Mouse (Mus musculus) liver, embryonic 15.5 days (tissue): ENCODE measurements around the gene Hbq1b. TPM values are rescaled to one million over a fixed set of nuclear protein-coding genes. Genes with fewer than 3 reads are reported as not detected.

ENCODE experiments used
- ATAC-seq: fragments of 200-750 bp; cut with Nextera tagmentation; 2 replicates; pipeline ENCODE4 v1.8.0; 2017; ENCODE audit warnings: moderate number of reproducible peaks, mild to moderate bottlenecking, moderate library complexity; ENCODE audit not compliant: insufficient read depth
- H3K27ac ChIP-seq: fragments of 300-500 bp; sonication (generic); replicated peaks from 2 replicates; pipeline ENCODE4 v1.5.1; 2015; ENCODE audit warnings: mild to moderate bottlenecking, inconsistent platforms
- H3K27me3 ChIP-seq: fragments of 300-500 bp; sonication (generic); 2 replicates; pipeline ENCODE4 v1.6.1; 2015; ENCODE audit warnings: mild to moderate bottlenecking, inconsistent platforms
- H3K36me3 ChIP-seq: fragments of 300-500 bp; sonication (generic); replicated peaks from 2 replicates; pipeline ENCODE4 v1.6.1; 2015; ENCODE audit warnings: moderate library complexity, mild to moderate bottlenecking, inconsistent platforms
- H3K4me1 ChIP-seq: fragments of 300-500 bp; sonication (generic); replicated peaks from 2 replicates; pipeline ENCODE4 v1.6.1; 2015; ENCODE audit warnings: inconsistent platforms
- H3K4me2 ChIP-seq: fragments of 300-500 bp; sonication (generic); 2 replicates; pipeline ENCODE4 v1.6.1; 2015; ENCODE audit warnings: moderate library complexity, mild to moderate bottlenecking, inconsistent platforms
- H3K4me3 ChIP-seq: fragments of 300-500 bp; sonication (generic); replicated peaks from 2 replicates; pipeline ENCODE4 v1.5.1; 2015; ENCODE audit warnings: mild to moderate bottlenecking, inconsistent platforms
- H3K9ac ChIP-seq: fragments of 300-500 bp; sonication (generic); 2 replicates; pipeline ENCODE4 v1.6.1; 2015; ENCODE audit warnings: moderate library complexity, mild to moderate bottlenecking, inconsistent platforms
- H3K9me3 ChIP-seq: fragments of 300-500 bp; sonication (generic); replicated peaks from 2 replicates; pipeline ENCODE4 v1.6.1; 2016; ENCODE audit warnings: inconsistent platforms
- WGBS: fragments of 180-500 bp; shearing (Covaris S2); methylation state at CpG from one replicate; pipeline ENCODE4 v1.1.7; 2015; ENCODE audit warnings: mixed read lengths; ENCODE audit not compliant: insufficient replicate concordance; 5-methylcytosine and 5-hydroxymethylcytosine counted together
- polyA plus RNA-seq: library from polyadenylated mRNA; unstranded; fragments of >200 nt; fragmentation: Nextera tagmentation; extraction: Ambion mirVana; gene quantifications from 2 replicates; pipeline ENCODE4 v1.2.1, GENCODE M21; 2015

Gene Hbq1b
- polyA plus RNA-seq, 1 experiment from 2014 or later, result 151 TPM

DNA sequence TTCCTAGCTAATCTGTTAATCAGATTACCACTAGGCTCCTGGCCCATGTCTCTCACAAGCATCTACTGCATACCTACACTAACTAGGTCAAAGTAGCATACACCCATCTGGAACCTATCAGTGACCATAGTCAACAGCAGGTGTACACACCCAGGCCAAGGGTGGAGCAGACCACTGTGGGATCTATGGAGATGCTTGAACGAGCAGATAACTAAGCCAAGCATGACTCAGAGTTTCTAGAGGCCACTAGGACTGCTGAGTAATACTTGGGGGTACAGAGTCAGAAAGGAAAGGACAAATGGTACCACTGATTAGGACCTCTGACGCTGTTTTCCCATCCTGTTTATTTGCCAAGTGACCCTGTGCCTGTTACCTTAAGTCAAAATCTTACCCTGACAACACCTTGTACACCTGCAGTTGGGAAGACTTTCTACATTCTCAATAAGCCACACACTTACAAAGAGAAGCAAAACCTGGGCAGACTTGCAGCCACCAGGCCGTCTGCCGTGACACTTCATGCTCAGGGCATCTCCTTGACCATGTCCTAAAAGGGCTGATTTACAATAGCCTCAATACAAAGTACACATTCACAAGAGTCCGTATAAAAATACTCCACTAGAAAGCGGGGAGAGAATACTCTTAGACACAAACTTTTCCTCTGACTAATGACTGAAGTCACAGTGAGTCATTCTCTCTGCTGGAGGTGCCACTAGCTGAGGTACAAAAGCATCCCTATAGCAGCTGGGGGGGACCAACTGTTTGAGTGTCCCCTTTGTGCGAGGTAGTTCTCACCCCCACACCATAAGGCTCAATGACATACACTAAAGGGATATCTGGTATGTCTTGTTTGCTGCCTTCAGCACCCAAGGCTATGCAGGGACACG, 35.6 kb upstream of the Hbq1b start:
- peaks cover 75% of the 10 kb centered on the region for H3K36me3 ChIP-seq
- H3K4me3 ChIP-seq, result 0 out of 2 replicates have a peak overlapping the region, but pooled peaks have one; percentile 4
- no peaks in the 10 kb centered on the region for H3K9me3 ChIP-seq
- H3K9ac ChIP-seq, result peak overlapping the region; percentile 62
- peak overlapping the region; percentile 99 for H3K27ac ChIP-seq
- H3K27me3 ChIP-seq, result no peaks in the 10 kb centered on the region
- 50% methylated on average over 8 of the region's 8 CpGs for WGBS
- H3K4me1 ChIP-seq, result peaks cover 96% of the 10 kb centered on the region
- peak; percentile 99 for ATAC-seq
- peak overlapping the region; percentile 42 for H3K4me2 ChIP-seq

- H3K4me2 ChIP-seq, result no peak overlapping the region
- peaks cover 57% of the 10 kb centered on the region for H3K36me3 ChIP-seq
- WGBS, result 100% methylated on average over 1 of the region's 1 CpGs
- peaks cover 92% of the 10 kb centered on the region for H3K4me1 ChIP-seq
- no peak overlapping the region for H3K9ac ChIP-seq
- no peaks in the 10 kb centered on the region for H3K27me3 ChIP-seq
- H3K27ac ChIP-seq, result peak overlapping the region; percentile 99
- H3K4me3 ChIP-seq, result no peak overlapping the region
- H3K9me3 ChIP-seq, result no peaks in the 10 kb centered on the region
- no peak for ATAC-seq
Observed at GRCm38 (mm10) chr11:32253121-32253520, 33.6 kb upstream of the Hbq1b start.

DNA sequence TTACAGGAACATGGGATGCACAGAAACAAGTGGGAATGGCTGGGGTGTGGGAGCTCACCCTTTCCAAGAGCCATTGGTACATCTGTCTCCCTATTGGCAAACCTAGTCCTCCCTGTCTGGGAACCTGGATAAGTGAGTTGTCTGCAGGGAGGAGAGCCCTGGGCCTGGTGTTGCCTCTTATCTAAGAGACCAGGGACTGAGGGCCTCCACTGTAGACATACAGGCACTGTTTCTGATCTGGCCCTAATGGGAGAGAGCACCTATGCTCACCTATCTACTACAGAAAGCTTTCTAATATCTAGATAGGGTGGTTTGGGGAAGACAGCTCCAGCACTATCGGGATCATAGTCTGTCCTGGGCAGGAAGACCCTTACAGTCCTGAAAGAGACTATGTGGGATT, 30.6 kb upstream of the Hbq1b start:
- H3K27ac ChIP-seq, result peak overlapping the region; percentile 99
- H3K9ac ChIP-seq, result peak overlapping the region; percentile 66
- 23% methylated on average over 1 of the region's 1 CpGs for WGBS
- peaks cover 85% of the 10 kb centered on the region for H3K4me1 ChIP-seq
- ATAC-seq, result peak; percentile 100
- peak overlapping the region; percentile 15 for H3K4me3 ChIP-seq
- H3K4me2 ChIP-seq, result peak overlapping the region; percentile 56
- peaks cover 58% of the 10 kb centered on the region for H3K36me3 ChIP-seq
- H3K27me3 ChIP-seq, result no peaks in the 10 kb centered on the region
- no peaks in the 10 kb centered on the region for H3K9me3 ChIP-seq

- ATAC-seq, result peak; percentile 19
- 50% methylated on average over 3 of the region's 3 CpGs for WGBS
- H3K4me3 ChIP-seq, result peak overlapping the region; percentile 15
- H3K4me1 ChIP-seq, result peaks cover 84% of the 10 kb centered on the region
- no peaks in the 10 kb centered on the region for H3K27me3 ChIP-seq
- no peaks in the 10 kb centered on the region for H3K9me3 ChIP-seq
- peaks cover 58% of the 10 kb centered on the region for H3K36me3 ChIP-seq
- H3K4me2 ChIP-seq, result peak overlapping the region; percentile 56
- H3K27ac ChIP-seq, result peak overlapping the region; percentile 99
- H3K9ac ChIP-seq, result peak overlapping the region; percentile 66
Observed at GRCm38 (mm10) chr11:32256566-32256965, 30.2 kb upstream of the Hbq1b start.

DNA sequence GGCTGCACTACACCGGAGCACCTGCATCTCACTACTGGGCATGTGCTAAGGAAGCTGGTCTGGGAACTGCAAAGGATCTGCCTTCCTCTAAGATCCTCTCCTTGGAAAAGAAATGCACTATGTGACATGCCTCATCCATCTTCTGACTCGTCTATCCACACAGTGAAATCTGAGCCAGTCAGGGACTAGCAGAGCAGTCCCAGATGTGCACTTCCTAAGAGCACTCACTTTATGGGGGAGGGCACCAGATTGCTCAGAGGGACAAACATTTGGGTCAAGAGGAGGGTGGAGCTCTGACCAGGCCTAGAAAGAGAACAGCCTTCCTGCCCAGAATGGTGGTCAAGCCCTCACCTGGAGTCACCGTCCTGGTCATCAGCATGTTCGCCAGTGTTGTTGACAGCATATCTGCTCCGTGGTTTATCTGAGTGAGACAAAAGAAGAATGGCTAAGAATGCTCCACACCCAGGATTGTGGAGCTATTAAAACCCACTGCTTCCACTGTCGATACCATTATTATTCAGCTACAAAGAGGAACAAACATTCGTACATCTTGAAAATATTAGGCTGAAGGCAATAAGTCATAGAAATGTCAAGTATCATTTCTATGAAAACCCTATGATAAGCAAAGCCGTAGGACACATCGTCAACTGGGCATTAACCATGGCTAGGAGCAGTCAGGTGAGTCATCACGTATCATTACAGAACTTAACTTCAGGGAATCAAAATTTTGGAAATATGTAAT, 23.9 kb upstream of the Hbq1b start:
- H3K27ac ChIP-seq, result peak overlapping the region; percentile 97
- no peaks in the 10 kb centered on the region for H3K27me3 ChIP-seq
- no peaks in the 10 kb centered on the region for H3K9me3 ChIP-seq
- peaks cover 76% of the 10 kb centered on the region for H3K4me1 ChIP-seq
- ATAC-seq, result no peak
- peaks cover 43% of the 10 kb centered on the region for H3K36me3 ChIP-seq
- H3K4me2 ChIP-seq, result no peak overlapping the region
- H3K4me3 ChIP-seq, result no peak overlapping the region
- H3K9ac ChIP-seq, result peak overlapping the region; percentile 44
- WGBS, result 78% methylated on average over 10 of the region's 10 CpGs

GRCm38 (mm10) chr11:32265117-32265738, 21.5 kb upstream of the Hbq1b start:
- 39% methylated on average over 3 of the region's 3 CpGs for WGBS

GRCm38 (mm10) chr11:32266194-32266593, 20.6 kb upstream of the Hbq1b start:
- H3K4me3 ChIP-seq, result no peak overlapping the region
- WGBS, result 77% methylated on average over 6 of the region's 6 CpGs
- H3K27ac ChIP-seq, result peak overlapping the region; percentile 97
- no peaks in the 10 kb centered on the region for H3K27me3 ChIP-seq
- H3K36me3 ChIP-seq, result peaks cover 21% of the 10 kb centered on the region
- peaks cover 84% of the 10 kb centered on the region for H3K4me1 ChIP-seq
- H3K9me3 ChIP-seq, result no peaks in the 10 kb centered on the region
- H3K4me2 ChIP-seq, result peak overlapping the region; percentile 83
- ATAC-seq, result no peak
- H3K9ac ChIP-seq, result peak overlapping the region; percentile 55

More at GRCm38 (mm10) chr11:32265117-32265738, 21.5 kb upstream of the Hbq1b start:
- H3K27ac ChIP-seq, result peak overlapping the region; percentile 97
- H3K9ac ChIP-seq, result peak overlapping the region; percentile 61
- no peaks in the 10 kb centered on the region for H3K9me3 ChIP-seq
- peaks cover 31% of the 10 kb centered on the region for H3K36me3 ChIP-seq
- H3K27me3 ChIP-seq, result no peaks in the 10 kb centered on the region
- H3K4me2 ChIP-seq, result peak overlapping the region; percentile 83
- H3K4me3 ChIP-seq, result no peak overlapping the region
- H3K4me1 ChIP-seq, result peaks cover 86% of the 10 kb centered on the region
- peak; percentile 70 for ATAC-seq

DNA sequence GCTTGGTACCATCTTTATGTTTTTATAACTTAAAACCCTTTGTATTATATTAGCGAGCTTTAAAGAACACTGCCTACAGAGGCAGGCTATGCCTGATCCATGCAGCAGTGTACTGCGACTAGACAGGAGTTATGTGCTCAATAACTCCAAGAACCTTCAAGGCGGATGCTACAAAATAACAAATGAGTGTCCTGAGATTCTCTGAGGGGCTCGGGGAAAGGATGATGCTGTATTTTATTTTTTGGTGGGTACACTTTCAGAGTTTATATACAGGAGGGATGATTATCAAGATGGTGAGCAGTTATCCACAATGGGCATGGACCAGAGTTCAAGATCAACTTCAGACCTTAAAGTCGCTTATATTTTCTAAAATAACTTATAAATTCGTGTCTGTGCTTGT, 20.0 kb upstream of the Hbq1b start:
- peaks cover 86% of the 10 kb centered on the region for H3K4me1 ChIP-seq
- H3K4me2 ChIP-seq, result peak overlapping the region; percentile 83
- peak overlapping the region; percentile 68 for H3K4me3 ChIP-seq
- peak overlapping the region; percentile 97 for H3K27ac ChIP-seq
- H3K27me3 ChIP-seq, result no peaks in the 10 kb centered on the region
- H3K36me3 ChIP-seq, result peaks cover 17% of the 10 kb centered on the region
- no peak for ATAC-seq
- no peaks in the 10 kb centered on the region for H3K9me3 ChIP-seq
- peak overlapping the region; percentile 96 for H3K9ac ChIP-seq
- whole genome bisulfite sequencing, result 21% methylated on average over 6 of the region's 6 CpGs

GRCm38 (mm10) chr11:32267188-32267884, 19.4 kb upstream of the Hbq1b start, which contains the start of gene Nprl3:
Gene Nprl3, minus strand, starts transcription at chr11:32267707.
- H3K4me2 ChIP-seq, result peak within 1 kb of the TSS; percentile 83
- peak within 1 kb of the TSS; percentile 68 for H3K4me3 ChIP-seq
- H3K9ac ChIP-seq, result peak within 1 kb of the TSS; percentile 96
- WGBS, result under 1% methylated on average over 54 of the region's 54 CpGs
- H3K27ac ChIP-seq, result peak within 1 kb of the TSS; percentile 97
- ATAC-seq, result peak; percentile 79
- H3K4me1 ChIP-seq, result peaks cover 86% of the 10 kb centered on the region
- no peaks in the 10 kb centered on the region for H3K27me3 ChIP-seq
- peaks cover 12% of the 10 kb centered on the region for H3K36me3 ChIP-seq
- H3K9me3 ChIP-seq, result no peaks in the 10 kb centered on the region

DNA sequence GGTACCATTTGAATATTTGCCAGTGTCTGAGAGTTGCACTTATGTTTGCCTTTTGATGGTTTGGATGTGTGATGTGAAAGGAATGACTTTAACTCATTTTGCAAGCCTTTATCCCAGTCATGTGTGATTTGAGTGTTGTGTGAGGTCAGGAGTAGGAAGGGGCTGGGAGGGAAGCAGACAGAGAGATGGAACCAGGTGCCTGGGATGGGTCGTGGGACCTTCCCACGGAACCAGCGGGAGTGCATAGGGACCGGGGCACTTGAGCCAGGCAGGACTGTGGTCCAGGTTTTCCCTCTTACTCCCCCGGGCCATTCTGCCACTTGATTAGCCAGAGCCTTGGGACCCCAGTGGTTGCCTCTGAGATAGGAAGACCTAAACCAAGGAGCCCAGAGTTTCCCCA, 18.8 kb upstream of the Hbq1b start:
- Histone ChIP-seq H3K4me1 (peaks cover 85% of the 10 kb centered on the region), H3K27me3 (no peaks in the 10 kb centered on the region), H3K9ac (peak overlapping the region; percentile 96), H3K4me3 (peak overlapping the region; percentile 68), H3K36me3 (peaks cover 5% of the 10 kb centered on the region; the same call in 1 of the 2 replicates), H3K9me3 (no peaks in the 10 kb centered on the region), H3K27ac (peak overlapping the region; percentile 97), H3K4me2 (peak overlapping the region; percentile 83)
- WGBS, result 18% methylated on average over 5 of the region's 5 CpGs
- ATAC-seq, result peak; percentile 12
